Mouse (Mus musculus): ENCODE measurements around the gene Coq8a. TPM values are rescaled to one million over a fixed set of nuclear protein-coding genes. Genes with fewer than 3 reads are reported as not detected.

The Coq8a gene
- polyA plus RNA-seq, 1 experiment: 37.6 TPM

GRCm38 (mm10) chr1:180191651-180192220 lies 7.7 kb downstream of the Coq8a start:
- no peak for DNase-seq
- 62% methylated on average over 7 of the region's 7 CpGs for WGBS
- no peak for TF ChIP-seq CTCF (IDR thresholded peaks at IDR 0.05; ENCODE audit: insufficient read depth, low read length)
- no peak for TF ChIP-seq POLR2A (IDR thresholded peaks at IDR 0.05; ENCODE audit: borderline replicate concordance, extremely low read depth, low read depth, low read length)
- peaks cover 9% of the 10 kb centered on the region for H3K4me1 ChIP-seq (ENCODE audit: control insufficient read depth, insufficient read depth, low read length)
- H3K4me3 ChIP-seq (replicated peaks; ENCODE audit: extremely low read depth, low read depth, low read length): no peak overlapping the region

GRCm38 (mm10) chr1:180191112-180191511 lies 8.3 kb downstream of the Coq8a start:
- no peak for DNase-seq
- TF ChIP-seq CTCF (IDR thresholded peaks at IDR 0.05; ENCODE audit: insufficient read depth, low read length) (no peak), POLR2A (IDR thresholded peaks at IDR 0.05; ENCODE audit: borderline replicate concordance, extremely low read depth, low read depth, low read length) (no peak)
- H3K4me1 ChIP-seq (ENCODE audit: control insufficient read depth, insufficient read depth, low read length): peaks cover 9% of the 10 kb centered on the region
- no peak overlapping the region for H3K4me3 ChIP-seq (replicated peaks; ENCODE audit: extremely low read depth, low read depth, low read length)
- 79% methylated on average over 8 of the region's 8 CpGs for WGBS

- TF ChIP-seq POLR2A (IDR thresholded peaks at IDR 0.05; ENCODE audit: borderline replicate concordance, extremely low read depth, low read depth, low read length): no peak
- no peak for TF ChIP-seq CTCF (IDR thresholded peaks at IDR 0.05; ENCODE audit: insufficient read depth, low read length)
- no peak for DNase-seq
- 65% methylated on average over 4 of the region's 4 CpGs for WGBS
Observed at GRCm38 (mm10) chr1:180188951-180189350, 10.5 kb downstream of the Coq8a start.

GRCm38 (mm10) chr1:180186371-180186770 lies 13.0 kb downstream of the Coq8a start:
- TF ChIP-seq CTCF (IDR thresholded peaks at IDR 0.05; ENCODE audit: insufficient read depth, low read length) (no peak), POLR2A (IDR thresholded peaks at IDR 0.05; ENCODE audit: borderline replicate concordance, extremely low read depth, low read depth, low read length) (no peak)
- no peak for DNase-seq
- no peak overlapping the region for H3K4me3 ChIP-seq (replicated peaks; ENCODE audit: extremely low read depth, low read depth, low read length)
- 68% methylated on average over 3 of the region's 3 CpGs for WGBS
- no peaks in the 10 kb centered on the region for H3K4me1 ChIP-seq (ENCODE audit: control insufficient read depth, insufficient read depth, low read length)

More at GRCm38 (mm10) chr1:180188951-180189350, 10.5 kb downstream of the Coq8a start:
- Histone ChIP-seq H3K4me1 (ENCODE audit: control insufficient read depth, insufficient read depth, low read length) (peaks cover 2% of the 10 kb centered on the region; the same call in 1 of the 2 replicates), H3K4me3 (replicated peaks; ENCODE audit: extremely low read depth, low read depth, low read length) (no peak overlapping the region)

GRCm38 (mm10) chr1:180185877-180186276 lies 13.5 kb downstream of the Coq8a start:
- Histone ChIP-seq H3K4me1 (ENCODE audit: control insufficient read depth, insufficient read depth, low read length) (no peaks in the 10 kb centered on the region), H3K4me3 (replicated peaks; ENCODE audit: extremely low read depth, low read depth, low read length) (no peak overlapping the region)
- no peak for DNase-seq
- WGBS: 63% methylated on average over 5 of the region's 5 CpGs
- TF ChIP-seq CTCF (IDR thresholded peaks at IDR 0.05; ENCODE audit: insufficient read depth, low read length) (no peak), POLR2A (IDR thresholded peaks at IDR 0.05; ENCODE audit: borderline replicate concordance, extremely low read depth, low read depth, low read length) (no peak)

- WGBS: 53% methylated on average over 7 of the region's 7 CpGs
- H3K4me3 ChIP-seq (replicated peaks; ENCODE audit: extremely low read depth, low read depth, low read length): no peak overlapping the region
- TF ChIP-seq CTCF (IDR thresholded peaks at IDR 0.05; ENCODE audit: insufficient read depth, low read length) (no peak), POLR2A (IDR thresholded peaks at IDR 0.05; ENCODE audit: borderline replicate concordance, extremely low read depth, low read depth, low read length) (no peak)
- no peaks in the 10 kb centered on the region for H3K4me1 ChIP-seq (ENCODE audit: control insufficient read depth, insufficient read depth, low read length)
- DNase-seq: no peak
Observed at GRCm38 (mm10) chr1:180184768-180185167, 14.6 kb downstream of the Coq8a start.

- no peak for TF ChIP-seq POLR2A (IDR thresholded peaks at IDR 0.05; ENCODE audit: borderline replicate concordance, extremely low read depth, low read depth, low read length)
- no peak for TF ChIP-seq CTCF (IDR thresholded peaks at IDR 0.05; ENCODE audit: insufficient read depth, low read length)
- Histone ChIP-seq H3K4me1 (ENCODE audit: control insufficient read depth, insufficient read depth, low read length) (no peaks in the 10 kb centered on the region), H3K4me3 (replicated peaks; ENCODE audit: extremely low read depth, low read depth, low read length) (no peak overlapping the region)
- no peak for DNase-seq
- WGBS: 87% methylated on average over 6 of the region's 6 CpGs
Observed at GRCm38 (mm10) chr1:180183525-180184159, 15.8 kb downstream of the Coq8a start.

GRCm38 (mm10) chr1:180182731-180183130 lies 16.7 kb downstream of the Coq8a start:
- 79% methylated on average over 3 of the region's 3 CpGs for WGBS
- no peaks in the 10 kb centered on the region for H3K4me1 ChIP-seq (ENCODE audit: control insufficient read depth, insufficient read depth, low read length)
- no peak for DNase-seq

GRCm38 (mm10) chr1:180181966-180182319 lies 17.5 kb downstream of the Coq8a start:
- TF ChIP-seq CTCF (IDR thresholded peaks at IDR 0.05; ENCODE audit: insufficient read depth, low read length) (no peak), POLR2A (IDR thresholded peaks at IDR 0.05; ENCODE audit: borderline replicate concordance, extremely low read depth, low read depth, low read length) (no peak)
- WGBS: 89% methylated on average over 9 of the region's 9 CpGs
- no peaks in the 10 kb centered on the region for H3K4me1 ChIP-seq (ENCODE audit: control insufficient read depth, insufficient read depth, low read length)
- no peak overlapping the region for H3K4me3 ChIP-seq (replicated peaks; ENCODE audit: extremely low read depth, low read depth, low read length)
- no peak for DNase-seq

More at GRCm38 (mm10) chr1:180182731-180183130, 16.7 kb downstream of the Coq8a start:
- no peak overlapping the region for H3K4me3 ChIP-seq (replicated peaks; ENCODE audit: extremely low read depth, low read depth, low read length)
- TF ChIP-seq CTCF (IDR thresholded peaks at IDR 0.05; ENCODE audit: insufficient read depth, low read length): no peak

- DNase-seq: no peak
- Histone ChIP-seq H3K4me3 (replicated peaks; ENCODE audit: extremely low read depth, low read depth, low read length) (no peak overlapping the region), H3K4me1 (ENCODE audit: control insufficient read depth, insufficient read depth, low read length) (no peaks in the 10 kb centered on the region)
- 81% methylated on average over 7 of the region's 7 CpGs for WGBS
- TF ChIP-seq POLR2A (IDR thresholded peaks at IDR 0.05; ENCODE audit: borderline replicate concordance, extremely low read depth, low read depth, low read length) (no peak), CTCF (IDR thresholded peaks at IDR 0.05; ENCODE audit: insufficient read depth, low read length) (no peak)
Observed at GRCm38 (mm10) chr1:180181304-180181965, 18.0 kb downstream of the Coq8a start.

Measured in lung, adult 2 months (tissue).